Mouse (Mus musculus) megakaryocyte, embryonic 14.5 days (primary cell): ENCODE data around the gene Dusp12.

ENCODE experiments used
- FLI1 ChIP-seq: IDR thresholded peaks from 2 replicates; pipeline ENCODE4 v1.6.1; 2012; ENCODE audit warnings: low read length, inconsistent platforms, mixed read lengths
- GATA1 ChIP-seq: IDR thresholded peaks from 3 replicates; pipeline ENCODE4 v1.6.1; 2012; ENCODE audit warnings: mixed read lengths, low read length, inconsistent platforms, borderline replicate concordance

DNA sequence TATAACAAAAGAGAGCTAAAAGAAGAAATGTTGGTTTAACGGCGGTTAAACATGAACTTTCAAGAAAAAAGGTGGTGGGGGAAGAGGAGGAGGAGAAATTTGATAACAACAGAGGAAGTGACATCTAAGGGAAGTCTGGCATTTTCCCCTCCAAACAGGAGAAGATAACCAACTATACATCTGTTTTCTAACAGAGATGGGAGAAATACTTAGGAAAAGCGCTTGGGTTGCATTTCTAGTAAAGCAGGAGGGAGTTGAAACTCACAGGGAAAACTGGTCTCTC, 23.0 kb downstream of the Dusp12 start:
- no peak for TF ChIP-seq GATA1
- no peak for TF ChIP-seq FLI1
